Mouse (Mus musculus): ENCODE results near the gene Olfr543.

Olfr543 gene

DNA sequence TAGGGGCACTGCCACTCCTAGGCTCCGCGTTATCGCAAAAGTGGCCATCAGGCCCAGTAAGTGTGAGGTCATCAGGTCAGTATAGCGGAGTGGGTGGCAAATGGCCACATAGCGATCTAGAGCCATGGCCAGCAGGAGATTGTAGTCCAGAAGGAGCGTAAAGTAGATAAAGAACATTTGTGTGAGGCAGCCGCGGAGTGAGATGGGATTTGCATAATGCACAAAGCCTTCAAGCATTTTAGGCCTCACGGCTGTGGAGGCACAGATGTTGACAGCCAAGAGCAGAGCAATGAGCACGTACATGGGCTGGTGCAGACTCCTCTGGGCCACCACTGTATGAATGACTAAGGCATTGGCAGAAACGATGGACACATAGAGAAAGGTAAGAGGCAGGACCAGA lies 4.1 kb downstream of the Olfr543 start:
- in situ Hi-C loops (cut with MboI): no loop called here

- in situ Hi-C loops (cut with MboI): no loop called here
Measured at GRCm38 (mm10) chr7:102476601-102477000, 4.9 kb downstream of the Olfr543 start.

- in situ Hi-C loops (cut with MboI): no loop called here
Measured at GRCm38 (mm10) chr7:102472675-102473074, 8.8 kb downstream of the Olfr543 start.

GRCm38 (mm10) chr7:102467566-102467965 lies 13.9 kb downstream of the Olfr543 start:
- in situ Hi-C loops (cut with MboI): no loop called here

DNA sequence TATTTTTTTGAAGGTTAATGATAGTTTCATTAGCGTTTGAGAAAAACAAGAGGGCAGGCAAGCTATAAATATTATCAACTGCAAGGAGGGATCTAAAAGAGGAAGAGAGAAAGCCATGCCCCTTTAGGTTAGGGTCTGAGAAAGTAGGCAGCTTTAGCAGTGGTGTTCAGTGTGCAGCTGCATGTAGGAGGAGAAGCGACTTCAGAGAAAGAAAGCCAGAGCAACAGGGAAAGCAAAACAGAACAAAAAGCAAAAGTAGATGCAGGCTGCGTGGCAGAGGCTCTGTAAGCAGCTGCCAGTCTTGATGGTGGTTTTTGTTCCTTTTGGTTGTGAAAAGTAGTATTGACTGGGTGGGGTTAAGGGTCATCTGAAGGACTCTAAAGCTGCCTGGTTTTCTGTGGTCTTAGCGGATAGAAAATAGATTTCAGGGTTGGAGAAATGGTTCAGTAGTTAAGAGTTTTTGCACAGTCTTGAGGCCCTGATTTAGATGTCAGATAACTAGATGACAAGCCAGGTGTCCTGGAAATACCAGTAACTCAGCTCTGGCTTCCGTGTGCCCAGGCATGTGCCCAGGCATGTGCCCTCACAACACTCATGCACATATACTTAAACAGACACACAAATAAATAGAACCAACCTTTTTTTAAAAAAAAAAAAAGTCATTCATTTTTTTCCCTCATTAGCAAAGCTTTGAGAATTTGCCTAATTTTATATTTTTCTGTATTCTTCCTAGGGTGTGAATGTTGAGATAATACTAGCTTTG lies 22.7 kb downstream of the Olfr543 start:
- in situ Hi-C loops (cut with MboI): no loop called here

DNA sequence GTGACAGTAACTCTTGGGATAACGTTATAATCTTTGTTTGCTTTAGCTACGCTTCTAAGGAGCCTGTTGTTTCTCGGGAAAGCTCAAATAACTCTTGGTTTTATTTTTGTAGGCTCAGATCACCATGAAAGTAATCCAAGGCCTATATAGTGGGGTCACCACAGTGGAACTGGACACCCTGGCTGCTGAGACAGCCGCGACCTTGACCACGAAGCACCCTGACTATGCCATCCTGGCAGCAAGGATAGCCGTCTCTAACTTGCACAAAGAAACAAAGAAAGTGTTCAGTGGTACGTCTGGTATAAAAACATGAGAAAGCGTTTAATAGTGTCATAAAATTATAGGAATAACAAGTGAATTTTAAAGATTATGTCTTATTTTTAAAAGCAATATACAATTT lies 35.0 kb downstream of the Olfr543 start:
- in situ Hi-C loops (cut with MboI): no loop called here

DNA sequence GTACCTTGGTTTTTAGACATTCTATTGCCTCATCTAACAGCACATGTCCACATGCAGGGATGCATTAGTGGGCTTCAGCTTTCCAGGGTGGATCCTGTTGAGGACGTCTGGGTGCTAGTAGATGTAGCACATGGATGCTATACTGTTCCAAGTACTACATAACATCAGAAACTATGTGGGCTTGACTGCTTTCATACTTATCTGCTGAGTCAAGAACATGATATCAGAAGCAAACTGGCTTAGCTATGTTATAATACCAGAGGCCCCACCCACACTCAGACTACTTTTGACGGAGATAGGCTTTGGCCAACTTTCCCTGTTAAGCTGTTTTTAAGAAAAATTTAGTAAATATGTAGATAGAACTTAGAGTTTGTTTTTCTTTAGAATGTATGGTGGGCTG lies 37.2 kb downstream of the Olfr543 start:
- in situ Hi-C loops (cut with MboI): no loop called here

GRCm38 (mm10) chr7:102442432-102442831 lies 39.0 kb downstream of the Olfr543 start:
- in situ Hi-C loops (cut with MboI): no loop called here

GRCm38 (mm10) chr7:102441657-102442391 lies 39.7 kb downstream of the Olfr543 start, which contains the start of gene Rrm1:
Gene Rrm1, plus strand, starts transcription at chr7:102441695.
- in situ Hi-C loops (cut with MboI): no loop called here

DNA sequence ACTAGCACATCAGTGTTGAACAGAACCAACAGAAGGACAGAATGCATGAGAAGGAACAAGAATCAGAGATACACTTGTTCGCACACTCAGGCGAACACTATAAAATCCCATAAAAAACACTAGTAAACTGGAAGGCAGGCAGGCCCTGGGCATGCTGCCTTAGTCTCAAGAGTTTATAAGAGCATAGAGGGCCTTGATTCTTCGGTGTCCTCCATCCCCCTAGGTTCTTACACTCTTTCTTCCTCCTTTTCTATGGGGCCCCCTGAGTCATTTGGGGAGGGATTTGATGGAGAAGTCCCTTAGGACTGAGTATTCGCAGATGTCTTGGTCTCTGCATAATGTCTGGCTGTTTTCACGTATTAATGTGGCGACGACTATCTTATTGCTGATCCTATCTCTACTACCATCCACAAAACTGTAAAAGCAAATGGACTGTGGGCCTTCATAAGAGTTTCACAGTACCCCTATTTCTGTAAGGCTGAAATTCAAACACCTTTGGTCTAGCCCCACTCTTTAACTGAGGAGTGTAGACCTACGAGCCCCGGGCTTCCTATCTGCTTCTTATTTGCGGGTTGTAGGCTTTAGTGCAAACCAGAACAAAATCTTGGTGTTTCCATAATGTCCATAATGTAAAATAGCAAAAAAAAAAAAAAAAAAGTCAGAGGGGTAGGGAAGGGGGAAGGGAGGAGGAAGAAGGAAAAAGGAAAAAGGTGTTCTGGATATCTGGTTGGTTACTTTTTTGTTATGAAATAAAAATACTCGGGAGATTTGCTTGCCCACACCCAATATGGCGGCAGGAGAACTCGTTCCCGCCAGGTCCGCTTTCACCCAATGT lies 40.4 kb downstream of the Olfr543 start:
- in situ Hi-C loops (cut with MboI): no loop called here

DNA sequence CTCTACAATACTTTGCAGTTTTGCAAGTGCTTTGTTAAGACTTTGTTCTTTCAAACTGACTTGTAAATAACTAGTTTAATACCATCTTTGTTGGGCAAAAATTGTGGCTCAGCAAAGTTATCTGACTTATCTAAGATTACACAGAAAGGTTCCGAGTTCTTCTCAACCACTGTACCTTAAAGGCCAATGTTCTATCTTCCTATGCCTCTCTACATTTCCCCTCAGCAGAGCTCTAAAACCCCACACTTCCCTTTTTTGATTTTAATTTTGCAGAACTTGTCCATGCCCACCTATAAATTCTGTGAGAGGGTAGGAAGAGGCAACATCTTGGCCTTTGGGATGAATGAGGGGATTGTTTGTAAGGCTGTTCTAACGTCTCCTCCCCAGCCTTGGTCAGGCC lies 47.1 kb downstream of the Olfr543 start:
- in situ Hi-C loops (cut with MboI): no loop called here

All from mature B cell (primary cell).